Mouse (Mus musculus) skeletal muscle tissue, adult 2 months (tissue): Measurements from ENCODE around the gene Wbp2nl.

ENCODE experiments used
- DNase-seq: peaks from one replicate; pipeline ENCODE4 v3.0.0-alpha.2; 2012; ENCODE audit warnings: low read depth, low spot score

Wbp2nl gene

GRCm38 (mm10) chr15:82317839-82318238, 19.1 kb downstream of the Wbp2nl start:
- no peak for DNase-seq

DNA sequence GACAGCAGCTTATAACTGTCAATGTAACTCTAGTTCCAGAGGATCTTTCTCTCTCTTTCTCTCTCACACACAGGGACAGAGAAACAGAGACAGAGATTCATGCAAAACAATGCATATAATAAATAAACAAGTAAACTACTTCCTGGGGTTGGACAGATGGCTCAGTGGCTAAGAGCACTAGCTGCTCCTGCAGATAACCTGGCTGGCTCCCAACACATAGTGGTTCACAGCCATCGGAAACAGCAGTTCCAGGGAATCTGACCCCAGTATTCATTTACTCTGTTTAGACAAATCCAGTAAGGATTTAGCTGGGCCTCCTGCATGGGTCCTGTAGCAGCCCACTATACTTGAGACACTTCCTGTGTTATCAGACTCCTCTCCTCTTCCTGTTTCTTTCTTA, 20.9 kb downstream of the Wbp2nl start:
- DNase-seq = no peak

- DNase-seq = no peak
Observed at GRCm38 (mm10) chr15:82322195-82322594, 23.4 kb downstream of the Wbp2nl start.

DNA sequence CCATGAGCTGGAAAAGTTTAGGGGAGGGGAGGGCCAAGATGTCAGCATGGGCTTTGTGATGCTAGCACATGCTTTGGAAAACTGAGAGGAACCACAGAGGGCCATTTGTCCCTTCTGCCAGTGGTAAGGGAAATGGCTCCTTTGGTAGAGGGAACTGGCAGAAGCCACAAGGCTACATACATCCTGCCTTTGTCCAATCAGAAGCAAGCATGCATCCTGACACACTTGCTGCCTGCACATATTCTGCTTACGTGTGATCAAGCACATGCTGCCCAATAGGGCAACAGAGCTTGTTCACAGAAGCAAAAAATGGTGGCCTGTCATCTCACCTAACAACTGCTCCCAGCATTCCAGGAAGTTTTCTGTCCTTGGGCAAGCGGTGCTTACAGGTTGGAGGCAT, 26.6 kb downstream of the Wbp2nl start:
- no peak for DNase-seq

DNA sequence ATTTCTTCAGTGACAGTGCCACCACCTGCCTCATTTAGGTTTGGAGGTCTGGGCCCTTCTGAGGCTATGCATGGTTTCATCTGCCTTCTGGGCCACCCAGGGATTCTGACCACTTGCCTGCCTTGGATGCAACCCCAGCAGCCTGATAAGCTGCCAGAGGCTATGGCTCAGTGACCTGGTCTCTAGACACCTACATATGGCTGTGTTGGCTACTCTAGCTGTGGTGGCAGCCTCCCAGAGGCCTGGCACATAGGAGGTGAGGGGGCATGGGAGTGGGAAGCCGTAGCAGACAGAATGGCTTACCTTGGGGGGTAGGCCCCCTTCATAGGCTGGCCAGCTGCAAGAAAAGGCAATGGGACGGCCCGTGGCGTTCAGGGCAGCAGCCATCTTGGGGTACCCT, 36.4 kb downstream of the Wbp2nl start:
- no peak for DNase-seq

DNA sequence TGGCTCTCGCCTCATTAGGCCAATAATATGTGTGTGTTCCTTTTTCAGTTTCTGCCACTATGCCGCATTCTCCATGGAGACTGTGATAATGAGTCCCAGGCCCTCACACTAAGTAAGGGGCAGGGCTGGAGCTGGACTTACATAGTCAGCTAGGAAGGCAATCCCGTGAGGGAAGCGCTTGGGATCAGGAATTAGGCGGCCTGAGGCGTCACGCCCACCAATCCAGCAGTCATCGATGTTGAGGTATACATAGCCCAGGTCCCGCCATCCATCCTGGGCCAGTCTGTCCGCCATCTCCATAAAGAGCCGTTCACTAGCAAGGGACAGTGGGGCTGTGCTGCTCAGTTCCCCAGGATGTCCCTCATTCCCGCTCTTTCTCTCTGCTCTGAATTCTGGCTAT, 37.9 kb downstream of the Wbp2nl start:
- DNase-seq = no peak

DNA sequence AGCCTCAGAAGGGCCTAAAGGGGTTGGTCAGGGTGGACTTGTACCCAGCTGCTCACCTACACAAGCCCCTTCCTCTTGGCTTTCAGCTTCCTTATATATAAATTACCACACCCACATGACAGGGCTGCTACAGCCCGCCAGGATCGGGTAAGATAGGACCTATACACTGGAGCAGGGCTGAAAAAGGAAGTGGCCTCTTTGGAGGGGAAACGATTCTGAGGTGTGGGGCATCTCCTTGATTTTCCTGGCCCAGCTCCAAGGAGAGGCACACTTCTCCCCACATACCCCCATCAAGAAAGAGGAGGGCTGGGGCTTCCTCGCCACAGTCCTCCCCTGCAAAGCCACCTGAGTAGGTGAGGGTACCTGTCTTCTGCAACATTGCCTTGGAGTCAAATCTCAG, 39.1 kb downstream of the Wbp2nl start:
- DNase-seq = no peak

GRCm38 (mm10) chr15:82338593-82339112, 39.9 kb downstream of the Wbp2nl start, which contains the start of the genes Naga, Pheta2 and Smdt1:
TSS of gene Naga (minus strand) at chr15:82338925.
TSS of gene Pheta2 (plus strand) at chr15:82338942.
TSS of gene Smdt1 (plus strand) at chr15:82338959.
- peak; percentile 96 for DNase-seq

DNA sequence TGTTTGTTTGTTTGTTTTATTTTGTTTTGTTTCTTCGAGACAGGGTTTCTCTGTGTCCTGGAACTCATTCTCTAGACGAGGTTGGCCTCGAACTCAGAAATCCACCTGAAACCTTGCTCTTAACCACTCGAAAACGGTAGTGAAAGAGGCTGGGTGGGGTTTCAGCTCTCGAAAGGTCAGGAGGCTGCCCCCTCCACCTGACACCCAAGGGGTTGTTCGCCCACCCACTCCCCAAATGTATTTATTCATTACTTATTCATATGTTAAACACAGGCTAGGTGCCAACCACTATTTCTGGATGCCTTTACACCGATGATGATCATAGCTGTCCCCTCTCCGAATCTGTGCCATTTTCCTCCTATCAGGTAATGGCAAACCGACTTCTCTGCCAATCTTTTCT, 40.4 kb downstream of the Wbp2nl start:
- no peak for DNase-seq

- DNase-seq = no peak
Observed at GRCm38 (mm10) chr15:82339634-82340254, 41.0 kb downstream of the Wbp2nl start.

- DNase-seq = no peak
Observed at GRCm38 (mm10) chr15:82340414-82341035, 41.8 kb downstream of the Wbp2nl start.

DNA sequence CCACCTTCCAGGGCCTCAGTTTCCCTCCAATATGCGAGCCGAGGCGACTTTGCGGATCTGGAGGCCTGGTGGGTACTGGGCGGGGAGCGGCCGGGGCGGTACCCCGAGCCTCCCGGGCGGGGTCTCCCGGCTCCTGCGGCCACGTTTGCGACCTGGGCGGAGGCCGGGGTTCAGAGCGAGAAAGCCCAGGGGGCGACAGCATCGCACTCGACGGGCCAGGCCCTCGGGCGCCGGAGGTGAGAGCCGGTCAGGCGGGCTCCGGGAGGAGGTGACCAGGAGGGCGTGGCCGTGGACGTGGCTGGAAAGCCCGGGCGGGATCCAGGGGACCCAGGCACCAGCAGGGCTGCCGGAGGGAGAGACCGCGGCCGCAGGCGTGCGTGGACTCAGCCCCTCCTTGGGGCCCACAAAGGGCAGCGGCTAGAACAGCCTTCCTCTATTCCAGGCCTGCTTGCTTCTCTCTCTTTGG, 42.3 kb downstream of the Wbp2nl start:
- DNase-seq = no peak

DNA sequence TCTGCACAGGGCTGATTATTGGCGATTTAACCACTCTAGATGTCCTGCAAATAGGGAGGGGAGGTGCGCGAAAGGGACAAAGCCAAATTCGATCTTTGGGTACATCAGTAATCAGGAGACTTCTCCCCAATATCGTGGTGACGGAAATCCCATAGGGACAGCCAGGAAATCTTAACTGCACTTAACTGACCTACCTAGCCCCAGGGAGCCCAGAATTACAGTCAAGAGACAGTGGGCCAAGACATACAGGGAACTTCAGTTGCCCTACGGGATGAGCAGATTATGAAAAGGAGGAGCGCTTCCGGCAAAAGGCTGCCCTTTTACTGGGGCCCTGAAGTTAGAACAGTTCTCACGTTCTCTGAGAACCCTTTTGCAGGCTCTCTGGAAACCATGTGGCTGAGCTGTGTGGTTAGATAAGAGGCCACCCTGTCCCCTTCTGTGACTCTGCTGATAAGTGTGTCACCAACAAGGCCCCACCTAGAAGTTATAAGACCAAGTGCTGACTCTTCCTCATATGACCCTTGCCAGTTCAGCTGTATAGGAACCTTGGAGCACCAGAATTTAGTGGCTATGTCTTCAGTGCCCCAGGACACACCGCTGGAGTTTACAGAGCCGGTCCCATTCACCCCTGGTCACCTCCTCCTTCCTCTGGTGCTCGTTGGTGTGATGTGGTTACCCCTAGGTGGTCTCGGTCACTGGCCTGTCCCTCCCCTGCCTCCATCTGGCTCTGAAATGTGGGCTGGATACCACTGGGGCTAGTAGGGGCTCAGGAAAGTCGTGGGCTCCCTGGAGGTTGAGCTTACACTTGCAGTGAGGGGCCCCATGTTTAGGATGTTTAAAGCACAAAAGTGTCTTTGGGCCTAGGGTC, 43.2 kb downstream of the Wbp2nl start:
- DNase-seq = no peak

GRCm38 (mm10) chr15:82342543-82342935, 43.8 kb downstream of the Wbp2nl start:
- DNase-seq = no peak

DNA sequence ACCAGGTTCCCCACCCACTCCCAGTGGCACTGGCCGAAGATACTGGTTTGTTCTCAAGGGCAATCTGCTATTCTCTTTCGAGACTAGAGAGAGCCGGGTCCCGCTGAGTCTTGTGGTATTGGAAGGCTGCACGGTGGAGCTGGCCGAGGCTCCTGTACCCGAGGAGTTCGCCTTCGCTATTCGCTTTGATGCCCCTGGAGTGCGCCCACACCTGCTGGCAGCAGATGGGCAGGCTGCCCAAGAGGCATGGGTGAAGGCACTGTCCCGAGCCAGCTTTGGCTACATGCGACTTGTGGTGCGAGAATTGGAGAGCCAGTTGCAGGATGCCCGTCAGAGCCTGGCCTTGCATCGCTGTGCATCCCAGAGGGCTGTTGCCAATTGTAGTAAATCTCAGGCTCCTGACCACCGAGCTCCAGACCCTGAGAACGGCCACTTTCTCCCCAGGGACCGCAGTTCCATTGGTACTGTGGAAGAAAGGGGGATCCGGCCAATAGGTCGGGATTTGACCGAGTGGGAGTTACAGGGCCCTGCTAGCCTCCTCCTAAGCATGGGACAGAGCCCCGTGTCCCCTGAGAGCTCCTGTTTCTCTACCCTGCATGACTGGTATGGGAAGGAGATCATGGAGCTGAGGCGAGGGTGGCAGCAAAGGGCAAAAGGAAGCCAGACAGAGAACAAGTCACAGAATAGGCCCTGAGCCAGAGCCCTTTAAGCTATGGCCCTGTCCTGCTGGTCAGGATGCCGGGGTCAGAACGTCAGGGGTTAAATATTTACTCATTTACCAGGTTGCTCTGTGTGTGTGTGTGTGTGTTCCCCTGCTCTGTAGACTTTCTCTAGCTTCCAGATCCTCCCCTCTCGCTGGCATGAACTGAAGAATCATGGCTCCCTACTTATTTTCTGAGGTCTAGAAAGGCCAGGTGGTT, 44.9 kb downstream of the Wbp2nl start:
- no peak for DNase-seq

- DNase-seq = no peak
Observed at GRCm38 (mm10) chr15:82344971-82345370, 46.2 kb downstream of the Wbp2nl start.

DNA sequence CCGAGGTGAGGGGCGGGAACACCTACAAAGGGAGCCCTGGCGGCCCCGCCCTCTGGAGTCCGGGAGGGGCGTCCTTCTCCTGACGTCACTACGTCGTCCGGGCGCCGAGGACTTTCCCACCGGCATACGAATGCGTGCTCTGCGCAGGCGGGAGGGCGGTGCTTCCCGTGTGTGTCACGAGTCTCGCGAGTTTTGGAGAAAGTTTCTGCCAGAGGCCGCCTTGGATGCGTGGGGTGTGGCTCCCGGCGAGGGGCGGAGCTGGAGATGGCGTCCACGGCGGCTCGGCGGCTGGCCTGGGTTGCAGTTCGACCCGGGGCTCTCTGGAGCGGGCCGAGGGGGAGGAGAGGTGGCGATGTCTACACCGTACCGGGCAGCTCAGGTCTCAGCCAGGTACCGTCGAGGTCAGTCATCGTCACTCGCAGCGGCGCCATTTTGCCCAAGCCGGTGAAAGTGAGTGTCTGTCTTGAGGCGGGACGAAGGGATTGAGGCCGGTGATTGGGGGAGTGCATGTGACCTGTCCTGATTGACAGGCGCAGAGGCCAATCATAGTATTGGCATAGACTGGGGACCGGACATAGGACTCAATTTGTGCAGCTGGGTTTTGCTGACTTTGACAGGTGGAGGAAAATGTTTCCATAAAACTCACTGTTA, 47.2 kb downstream of the Wbp2nl start:
- DNase-seq = peak; percentile 99

GRCm38 (mm10) chr15:82346580-82347302, 48.0 kb downstream of the Wbp2nl start:
- DNase-seq = no peak

- DNase-seq = no peak
Observed at GRCm38 (mm10) chr15:82347303-82347676, 48.5 kb downstream of the Wbp2nl start.

- DNase-seq = no peak
Observed at GRCm38 (mm10) chr15:82347852-82348251, 49.1 kb downstream of the Wbp2nl start.
